Mouse (Mus musculus) olfactory bulb, adult 2 months (tissue): ENCODE measurements around the gene Gm20715.

Source experiments
- CTCF ChIP-seq: fragments of 200-500 bp; IDR thresholded peaks from 2 replicates; pipeline ENCODE4 v1.5.1; 2012; ENCODE audit warnings: low read depth, mild to moderate bottlenecking, low read length, moderate library complexity; ENCODE audit not compliant: insufficient read depth
- POLR2A ChIP-seq: fragments of 200-500 bp; IDR thresholded peaks from 2 replicates; pipeline ENCODE4 v1.6.1; 2012; ENCODE audit warnings: mild to moderate bottlenecking, low read depth, low read length, moderate library complexity; ENCODE audit not compliant: insufficient read depth

GRCm38 (mm10) chr7:6361756-6362155, 48.3 kb upstream of the Gm20715 start:
- no peak for TF ChIP-seq CTCF
- no peak for TF ChIP-seq POLR2A
